Mouse (Mus musculus): ENCODE measurements at regions not wholly inside any gene's neighbourhood (a gene's known extent, or its start where the extent isn't known, plus 50 kb on each side); places are given as distances from the start of the nearest gene placed in this dataset.

- TF ChIP-seq CTCF (IDR thresholded peaks at IDR 0.05; ENCODE audit: control insufficient read depth, insufficient read depth, insufficient read length), result no peak
- TF ChIP-seq MAX (IDR thresholded peaks at IDR 0.05), result no peak
- no peak for TF ChIP-seq USF1 (IDR thresholded peaks at IDR 0.05; ENCODE audit: low read depth)
- TF ChIP-seq CEBPB (IDR thresholded peaks at IDR 0.05; ENCODE audit: low read depth), result no peak
- no peak for TF ChIP-seq MYOD1 (IDR thresholded peaks at IDR 0.05; ENCODE audit: control insufficient read depth, insufficient read length, low read depth)
- TF ChIP-seq MYOG (IDR thresholded peaks at IDR 0.05; ENCODE audit: control insufficient read depth, extremely low read depth, insufficient read length), result no peak
- TF ChIP-seq FOSL1 (IDR thresholded peaks at IDR 0.05; ENCODE audit: insufficient read depth, low read length, poor library complexity, severe bottlenecking), result no peak
These were observed 179.3 kb upstream of the Egln3 start for GRCm38 (mm10) chr12:54382965-54383364.
